Mouse (Mus musculus): Measurements from ENCODE around the gene Gal3st1. TPM values are rescaled to one million over a fixed set of nuclear protein-coding genes. Genes with fewer than 3 reads are reported as not detected.
A peak's percentile ranks its signal among the peaks of the same experiment; 100 is the strongest.

Gal3st1 gene
- polyA plus RNA-seq, 1 experiment from 2014 or later: 4.0 TPM

- peak within 1 kb of the TSS; percentile 73 for H3K4me2 ChIP-seq
- peaks cover 6% of the 10 kb centered on the region for H3K36me3 ChIP-seq
- peak within 1 kb of the TSS; percentile 74 for H3K4me3 ChIP-seq
- H3K27ac ChIP-seq (replicated peaks): peak within 1 kb of the TSS; percentile 35; the same call in 1 of the 2 replicates
- peak; percentile 95 for ATAC-seq (ENCODE audit: low read depth)
- H3K9me3 ChIP-seq: no peaks in the 10 kb centered on the region
- peaks cover 28% of the 10 kb centered on the region for H3K4me1 ChIP-seq (replicated peaks)
- peak within 1 kb of the TSS; percentile 79 for H3K9ac ChIP-seq
- H3K27me3 ChIP-seq: no peaks in the 10 kb centered on the region
- under 1% methylated on average over 31 of the region's 31 CpGs for WGBS
Observed at GRCm38 (mm10) chr11:3963610-3964415, 19.6 kb upstream of the Gal3st1 start, which contains the start of gene Pes1. TSS of gene Pes1 (plus strand) at chr11:3963975.

- 14% methylated on average over 11 of the region's 11 CpGs for WGBS
- H3K27ac ChIP-seq (replicated peaks): no peak overlapping the region
Observed at GRCm38 (mm10) chr11:3964416-3965172, 18.8 kb upstream of the Gal3st1 start.

GRCm38 (mm10) chr11:3969837-3970236 is 13.6 kb upstream of the Gal3st1 start:
- ATAC-seq (ENCODE audit: low read depth): no peak
- H3K27ac ChIP-seq (replicated peaks): no peak overlapping the region

More at GRCm38 (mm10) chr11:3964416-3965172, 18.8 kb upstream of the Gal3st1 start:
- Histone ChIP-seq H3K9ac (peak overlapping the region; percentile 79), H3K4me2 (peak overlapping the region; percentile 73), H3K9me3 (no peaks in the 10 kb centered on the region), H3K36me3 (peaks cover 13% of the 10 kb centered on the region), H3K4me1 (replicated peaks) (peaks cover 28% of the 10 kb centered on the region), H3K27me3 (no peaks in the 10 kb centered on the region), H3K4me3 (peak overlapping the region; percentile 74)
- ATAC-seq (ENCODE audit: low read depth): no peak

GRCm38 (mm10) chr11:3970361-3970760 is 13.1 kb upstream of the Gal3st1 start:
- H3K27ac ChIP-seq (replicated peaks): no peak overlapping the region
- no peaks in the 10 kb centered on the region for H3K9me3 ChIP-seq
- no peaks in the 10 kb centered on the region for H3K27me3 ChIP-seq
- WGBS: 96% methylated on average over 7 of the region's 7 CpGs
- no peak for ATAC-seq (ENCODE audit: low read depth)
- H3K9ac ChIP-seq: no peak overlapping the region
- peaks cover 12% of the 10 kb centered on the region for H3K4me1 ChIP-seq (replicated peaks)
- H3K36me3 ChIP-seq: peaks cover 71% of the 10 kb centered on the region
- no peak overlapping the region for H3K4me2 ChIP-seq
- no peak overlapping the region for H3K4me3 ChIP-seq

More at GRCm38 (mm10) chr11:3969837-3970236, 13.6 kb upstream of the Gal3st1 start:
- Histone ChIP-seq H3K4me1 (replicated peaks) (peaks cover 18% of the 10 kb centered on the region), H3K9ac (no peak overlapping the region), H3K4me2 (no peak overlapping the region), H3K27me3 (no peaks in the 10 kb centered on the region), H3K4me3 (no peak overlapping the region), H3K36me3 (peaks cover 66% of the 10 kb centered on the region), H3K9me3 (no peaks in the 10 kb centered on the region)
- 81% methylated on average over 3 of the region's 3 CpGs for WGBS

GRCm38 (mm10) chr11:3973081-3973480 is 10.4 kb upstream of the Gal3st1 start:
- no peaks in the 10 kb centered on the region for H3K27me3 ChIP-seq
- WGBS: 93% methylated on average over 7 of the region's 7 CpGs
- no peak overlapping the region for H3K4me2 ChIP-seq
- H3K9ac ChIP-seq: no peak overlapping the region
- peaks cover 98% of the 10 kb centered on the region for H3K36me3 ChIP-seq
- H3K4me1 ChIP-seq (replicated peaks): no peaks in the 10 kb centered on the region
- ATAC-seq (ENCODE audit: low read depth): no peak
- no peaks in the 10 kb centered on the region for H3K9me3 ChIP-seq
- H3K4me3 ChIP-seq: no peak overlapping the region
- no peak overlapping the region for H3K27ac ChIP-seq (replicated peaks)

- Histone ChIP-seq H3K4me2 (no peak overlapping the region), H3K9ac (no peak overlapping the region), H3K36me3 (peaks cover 100% of the 10 kb centered on the region), H3K9me3 (no peaks in the 10 kb centered on the region), H3K27ac (replicated peaks) (no peak overlapping the region), H3K4me3 (no peak overlapping the region), H3K27me3 (no peaks in the 10 kb centered on the region), H3K4me1 (replicated peaks) (no peaks in the 10 kb centered on the region)
- ATAC-seq (ENCODE audit: low read depth): no peak
- 57% methylated on average over 3 of the region's 3 CpGs for WGBS
Observed at GRCm38 (mm10) chr11:3974311-3974710, 9.1 kb upstream of the Gal3st1 start.

GRCm38 (mm10) chr11:3976678-3977077 is 6.8 kb upstream of the Gal3st1 start, which contains the start of gene 4930556J24Rik:
TSS of gene 4930556J24Rik (minus strand) at chr11:3976778.
- Histone ChIP-seq H3K27ac (replicated peaks) (no peak within 1 kb of the TSS), H3K9ac (no peak within 1 kb of the TSS)
- WGBS: 95% methylated on average over 6 of the region's 6 CpGs

GRCm38 (mm10) chr11:3978421-3978820 is 5.0 kb upstream of the Gal3st1 start:
- WGBS: 90% methylated on average over 5 of the region's 5 CpGs
- Histone ChIP-seq H3K4me1 (replicated peaks) (peaks cover 4% of the 10 kb centered on the region), H3K9ac (no peak overlapping the region), H3K36me3 (peaks cover 81% of the 10 kb centered on the region), H3K9me3 (no peaks in the 10 kb centered on the region), H3K4me2 (no peak overlapping the region), H3K27ac (replicated peaks) (no peak overlapping the region), H3K27me3 (no peaks in the 10 kb centered on the region; the same call in 1 of the 2 replicates), H3K4me3 (no peak overlapping the region)
- no peak for ATAC-seq (ENCODE audit: low read depth)

More at GRCm38 (mm10) chr11:3976678-3977077, 6.8 kb upstream of the Gal3st1 start, which contains the start of gene 4930556J24Rik:
- ATAC-seq (ENCODE audit: low read depth): no peak
- Histone ChIP-seq H3K4me1 (replicated peaks) (no peaks in the 10 kb centered on the region), H3K9me3 (no peaks in the 10 kb centered on the region), H3K4me2 (no peak within 1 kb of the TSS), H3K36me3 (peaks cover 98% of the 10 kb centered on the region), H3K4me3 (no peak within 1 kb of the TSS), H3K27me3 (no peaks in the 10 kb centered on the region)

- no peaks in the 10 kb centered on the region for H3K9me3 ChIP-seq
- peaks cover 50% of the 10 kb centered on the region for H3K36me3 ChIP-seq
- H3K4me3 ChIP-seq: no peak overlapping the region
- ATAC-seq (ENCODE audit: low read depth): no peak
- no peak overlapping the region for H3K27ac ChIP-seq (replicated peaks)
- H3K27me3 ChIP-seq: peaks cover 9% of the 10 kb centered on the region
- H3K4me1 ChIP-seq (replicated peaks): peaks cover 18% of the 10 kb centered on the region
- 68% methylated on average over 6 of the region's 6 CpGs for WGBS
- no peak overlapping the region for H3K4me2 ChIP-seq
- no peak overlapping the region for H3K9ac ChIP-seq
Observed at GRCm38 (mm10) chr11:3981536-3981935, 1.9 kb upstream of the Gal3st1 start.

GRCm38 (mm10) chr11:3982275-3983209 is 894 bp upstream of the Gal3st1 start:
- ATAC-seq (ENCODE audit: low read depth): no peak
- peaks cover 9% of the 10 kb centered on the region for H3K27me3 ChIP-seq
- peak overlapping the region; percentile 66; the same call in 1 of the 2 replicates for H3K4me2 ChIP-seq
- H3K27ac ChIP-seq (replicated peaks): no peak overlapping the region
- peaks cover 40% of the 10 kb centered on the region for H3K36me3 ChIP-seq
- 65% methylated on average over 7 of the region's 7 CpGs for WGBS
- no peak overlapping the region for H3K9ac ChIP-seq
- no peak overlapping the region for H3K4me3 ChIP-seq
- peaks cover 18% of the 10 kb centered on the region for H3K4me1 ChIP-seq (replicated peaks)
- no peaks in the 10 kb centered on the region for H3K9me3 ChIP-seq

Measured in neural tube, embryonic 13.5 days (tissue).